Mouse (Mus musculus): ENCODE results near the gene Nptx1.
A peak's percentile ranks its signal among the peaks of the same experiment; 100 is the strongest.

Gene Nptx1

GRCm38 (mm10) chr11:119491690-119492087 is 55.9 kb downstream of the Nptx1 start:
- no peak for DNase-seq (ENCODE audit: low spot score)

GRCm38 (mm10) chr11:119490861-119491689 is 56.5 kb downstream of the Nptx1 start, which contains the start of gene Endov:
Endov (plus strand) TSS chr11:119491347.
- DNase-seq (ENCODE audit: low spot score) = peak; percentile 96

Measured in T-cell, adult 2 months (primary cell).